Mouse (Mus musculus): Measurements from ENCODE around the gene Hmga1. TPM values are rescaled to one million over a fixed set of nuclear protein-coding genes. Genes with fewer than 3 reads are reported as not detected.
A peak's percentile ranks its signal among the peaks of the same experiment; 100 is the strongest.

Gene Hmga1
- polyA plus RNA-seq, 1 experiment from 2014 or later = 194 TPM

DNA sequence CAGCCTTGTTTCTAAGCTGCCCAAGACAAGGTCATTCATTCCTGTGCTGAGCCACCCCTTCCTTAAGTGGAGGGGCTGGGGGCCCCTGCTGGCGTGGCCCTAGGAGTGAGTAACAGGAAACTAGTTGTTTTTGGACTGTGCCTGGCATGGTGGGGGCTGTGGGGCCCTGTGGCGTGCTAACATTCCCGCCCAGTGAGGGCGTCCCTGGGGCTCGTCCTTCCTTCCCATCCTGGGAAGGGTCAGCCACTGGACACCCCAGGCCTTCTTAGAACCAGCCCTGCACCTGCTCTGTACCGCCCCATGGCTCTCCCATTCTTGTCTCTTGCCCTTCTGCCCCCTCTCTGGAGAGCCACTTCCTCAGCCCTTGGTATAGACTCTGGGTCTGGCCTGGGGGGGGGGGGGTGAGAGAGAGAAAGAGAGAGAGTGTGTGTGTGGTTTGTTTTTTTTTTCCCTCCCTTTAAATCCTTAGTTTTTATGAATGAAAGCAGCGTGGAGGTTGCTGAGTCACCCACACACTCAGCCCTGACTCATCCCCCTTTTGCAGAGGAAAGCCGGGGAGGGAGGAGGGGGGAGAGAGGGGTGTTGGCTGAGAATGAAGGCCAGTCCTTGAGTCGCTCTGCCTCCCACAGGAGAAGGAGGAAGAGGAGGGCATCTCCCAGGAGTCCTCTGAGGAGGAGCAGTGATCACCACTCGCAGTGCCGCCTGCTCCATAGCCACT lies 5.7 kb downstream of the Hmga1 start:
- no peak overlapping the region for H3K4me3 ChIP-seq
- H3K9me3 ChIP-seq (replicated peaks) = no peaks in the 10 kb centered on the region
- peaks cover 14% of the 10 kb centered on the region for H3K36me3 ChIP-seq
- WGBS = 45% methylated on average over 11 of the region's 11 CpGs
- no peak for ATAC-seq (ENCODE audit: insufficient number of reproducible peaks, low FRiP score)
- H3K27ac ChIP-seq (ENCODE audit: poor library complexity, severe bottlenecking) = no peak overlapping the region
- no peak overlapping the region for H3K9ac ChIP-seq
- peaks cover 55% of the 10 kb centered on the region for H3K4me1 ChIP-seq (replicated peaks)
- no peaks in the 10 kb centered on the region for H3K27me3 ChIP-seq (replicated peaks)
- no peak overlapping the region for H3K4me2 ChIP-seq

DNA sequence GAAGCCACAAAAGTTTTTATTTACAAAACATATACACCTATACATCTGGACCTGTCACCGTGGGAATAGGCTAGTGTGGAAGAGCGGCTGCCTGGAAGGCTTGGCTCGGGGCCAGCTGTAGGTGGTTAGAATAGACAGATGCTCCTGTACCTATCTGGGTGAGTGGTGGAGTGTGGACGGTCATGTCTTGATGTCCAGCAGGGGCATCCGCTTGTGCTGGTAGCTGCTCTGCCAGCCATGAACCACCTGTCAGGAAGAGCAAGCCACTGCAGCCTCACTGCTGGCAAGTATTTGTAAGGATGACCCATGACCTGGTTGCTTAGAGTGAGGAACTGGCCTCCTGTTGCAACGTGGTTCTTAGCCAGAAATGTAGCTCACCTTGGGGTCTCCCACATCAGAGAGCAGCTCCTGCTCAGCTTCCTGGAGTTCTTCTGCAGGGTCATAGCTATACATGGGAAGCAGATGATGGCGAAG lies 7.5 kb downstream of the Hmga1 start:
- H3K9ac ChIP-seq = no peak overlapping the region
- H3K4me2 ChIP-seq = no peak overlapping the region
- ATAC-seq (ENCODE audit: insufficient number of reproducible peaks, low FRiP score) = no peak
- 56% methylated on average over 7 of the region's 7 CpGs for WGBS
- H3K4me1 ChIP-seq (replicated peaks) = peaks cover 53% of the 10 kb centered on the region
- H3K36me3 ChIP-seq = peaks cover 14% of the 10 kb centered on the region
- no peaks in the 10 kb centered on the region for H3K27me3 ChIP-seq (replicated peaks)
- no peaks in the 10 kb centered on the region for H3K9me3 ChIP-seq (replicated peaks)
- H3K4me3 ChIP-seq = no peak overlapping the region
- H3K27ac ChIP-seq (ENCODE audit: poor library complexity, severe bottlenecking) = no peak overlapping the region

DNA sequence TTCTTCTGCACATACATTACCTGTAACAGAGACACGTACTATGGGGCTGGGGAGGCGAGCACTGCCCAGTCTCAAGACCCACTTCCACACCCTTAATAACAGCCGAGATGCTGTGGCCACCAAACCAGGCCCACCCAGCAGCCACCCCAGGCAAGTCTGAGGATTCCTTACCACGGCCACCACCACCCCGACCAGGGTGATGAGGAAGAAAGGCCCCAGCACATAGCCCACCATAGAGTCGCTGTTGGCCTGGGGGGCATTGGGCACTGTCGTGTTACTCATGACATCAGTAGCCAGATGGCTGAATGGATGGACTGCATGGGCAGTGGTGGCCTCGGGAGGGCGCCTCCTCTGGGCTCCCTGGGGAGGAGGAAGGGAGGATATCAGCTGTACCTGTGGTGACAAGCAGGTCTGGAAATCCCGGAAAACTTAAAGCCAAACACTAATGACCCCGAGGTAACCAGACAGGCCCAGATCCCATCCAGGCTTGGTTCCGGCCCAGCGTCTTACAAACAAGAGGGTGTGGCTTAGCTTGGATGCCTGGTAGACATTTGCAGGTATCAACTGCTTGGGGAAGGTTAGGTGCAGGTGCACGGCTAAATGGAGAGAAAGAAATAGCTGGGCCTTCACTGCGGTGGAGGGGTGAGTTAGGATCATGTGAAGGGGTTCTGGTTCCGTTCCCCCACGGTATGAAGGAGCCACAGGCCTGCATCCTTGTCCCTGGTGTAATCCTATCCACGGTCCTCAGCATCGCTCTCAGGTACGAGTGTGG lies 8.3 kb downstream of the Hmga1 start:
- Histone ChIP-seq H3K27ac (ENCODE audit: poor library complexity, severe bottlenecking) (no peak overlapping the region), H3K9ac (peak overlapping the region; percentile 78)
- 11% methylated on average over 20 of the region's 20 CpGs for WGBS

DNA sequence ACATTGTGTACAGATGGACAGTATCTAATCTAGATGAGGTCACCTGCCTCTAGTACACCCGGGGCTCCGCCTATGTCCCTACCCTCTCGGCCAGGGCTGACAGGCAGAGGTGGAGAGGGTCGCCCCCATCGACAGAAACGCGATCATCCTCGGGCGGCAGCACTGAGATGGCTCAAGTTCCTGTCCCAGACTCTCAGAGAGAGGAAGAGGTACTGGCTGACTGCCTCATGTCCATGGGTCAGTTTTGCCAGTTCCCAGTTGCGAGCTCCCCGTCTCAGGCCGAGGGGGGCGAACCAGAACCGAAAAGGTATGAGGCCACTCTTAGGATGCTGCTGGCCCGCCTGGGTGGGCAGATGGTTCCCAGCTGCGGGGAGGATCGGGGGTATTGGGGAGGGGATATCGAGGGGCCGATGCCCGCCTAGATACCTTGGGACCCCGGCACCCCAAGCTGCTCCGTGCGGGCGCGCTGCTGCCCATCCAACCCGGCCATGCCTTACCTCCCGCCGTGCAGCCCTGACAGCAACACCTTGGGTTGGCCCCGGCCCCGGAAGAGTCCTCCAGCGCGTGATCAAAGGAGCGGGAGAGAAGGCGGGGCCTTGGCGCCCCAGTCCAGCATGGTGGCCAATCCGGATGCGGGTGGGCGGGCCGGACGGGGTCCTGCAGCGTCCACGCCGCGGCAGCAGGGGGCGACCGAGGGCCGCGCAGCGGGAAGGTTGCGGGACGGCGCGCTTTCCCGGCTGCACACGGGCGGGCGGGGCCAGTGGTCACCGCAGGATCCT lies 9.1 kb downstream of the Hmga1 start, which contains the start of gene AI413582:
Gene AI413582, minus strand, starts transcription at position 594 of the 779 bp plus-strand sequence.
- WGBS = under 1% methylated on average over 58 of the region's 58 CpGs
- Histone ChIP-seq H3K36me3 (peaks cover 12% of the 10 kb centered on the region), H3K9ac (peak within 1 kb of the TSS; percentile 78), H3K4me3 (peak within 1 kb of the TSS; percentile 75), H3K9me3 (replicated peaks) (no peaks in the 10 kb centered on the region), H3K27ac (ENCODE audit: poor library complexity, severe bottlenecking) (peak within 1 kb of the TSS; percentile 32; the same call in 1 of the 2 replicates), H3K27me3 (replicated peaks) (no peaks in the 10 kb centered on the region), H3K4me2 (peak within 1 kb of the TSS; percentile 99), H3K4me1 (replicated peaks) (peaks cover 45% of the 10 kb centered on the region)
- ATAC-seq (ENCODE audit: insufficient number of reproducible peaks, low FRiP score) = peak; percentile 95

More for the DNA sequence above, 8.3 kb downstream of the Hmga1 start:
- Histone ChIP-seq H3K27me3 (replicated peaks) (no peaks in the 10 kb centered on the region), H3K4me3 (peak overlapping the region; percentile 75), H3K9me3 (replicated peaks) (no peaks in the 10 kb centered on the region), H3K4me1 (replicated peaks) (peaks cover 46% of the 10 kb centered on the region), H3K36me3 (peaks cover 14% of the 10 kb centered on the region), H3K4me2 (peak overlapping the region; percentile 99)
- ATAC-seq (ENCODE audit: insufficient number of reproducible peaks, low FRiP score) = no peak

DNA sequence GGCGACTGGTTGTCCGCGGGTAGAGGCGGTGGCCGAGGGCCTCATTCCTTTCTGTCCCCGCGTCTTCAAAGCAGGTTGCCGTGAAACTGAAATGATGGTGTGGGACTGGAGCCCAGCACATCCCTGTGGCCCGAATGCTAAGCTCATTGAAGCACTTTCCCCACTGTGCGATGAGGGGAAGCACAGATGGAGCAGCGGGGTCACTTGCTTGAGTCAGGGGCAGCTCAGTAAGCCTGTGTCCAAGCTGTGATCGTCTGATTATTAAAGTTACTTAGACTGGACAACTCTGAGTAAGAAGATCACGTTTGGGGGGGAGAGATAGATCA lies 9.6 kb downstream of the Hmga1 start:
- no peaks in the 10 kb centered on the region for H3K9me3 ChIP-seq (replicated peaks)
- peak overlapping the region; percentile 99 for H3K4me2 ChIP-seq
- no peak overlapping the region for H3K27ac ChIP-seq (ENCODE audit: poor library complexity, severe bottlenecking)
- H3K9ac ChIP-seq = peak overlapping the region; percentile 78
- peaks cover 9% of the 10 kb centered on the region for H3K36me3 ChIP-seq
- H3K4me1 ChIP-seq (replicated peaks) = peaks cover 44% of the 10 kb centered on the region
- H3K27me3 ChIP-seq (replicated peaks) = no peaks in the 10 kb centered on the region
- no peak; the same call in 1 of the 2 replicates for ATAC-seq (ENCODE audit: insufficient number of reproducible peaks, low FRiP score)
- WGBS = 1% methylated on average over 13 of the region's 13 CpGs
- H3K4me3 ChIP-seq = peak overlapping the region; percentile 75

DNA sequence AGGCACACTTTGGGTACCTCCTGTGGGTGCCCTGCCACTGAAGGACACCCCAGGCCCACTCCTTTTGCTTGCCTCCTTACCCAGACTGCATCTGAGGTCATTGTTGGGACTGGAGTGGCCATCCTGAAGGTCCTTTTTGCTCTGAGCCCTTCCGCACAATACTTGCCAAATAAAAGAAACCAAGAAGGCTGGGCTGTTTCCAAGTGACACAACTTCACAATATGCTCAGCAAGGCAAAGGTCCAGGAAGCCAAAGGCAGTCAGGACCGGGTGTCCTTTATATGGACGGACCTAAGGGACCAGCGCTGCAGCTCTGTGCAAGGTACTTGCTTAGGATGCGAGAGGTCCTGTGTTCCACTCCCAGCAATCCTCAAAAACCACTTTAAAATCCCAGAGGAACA lies 11.9 kb downstream of the Hmga1 start:
- Histone ChIP-seq H3K9ac (no peak overlapping the region), H3K9me3 (replicated peaks) (no peaks in the 10 kb centered on the region), H3K27ac (ENCODE audit: poor library complexity, severe bottlenecking) (no peak overlapping the region), H3K4me2 (no peak overlapping the region), H3K4me3 (no peak overlapping the region), H3K27me3 (replicated peaks) (no peaks in the 10 kb centered on the region), H3K4me1 (replicated peaks) (peaks cover 33% of the 10 kb centered on the region), H3K36me3 (peaks cover 11% of the 10 kb centered on the region)
- ATAC-seq (ENCODE audit: insufficient number of reproducible peaks, low FRiP score) = no peak
- WGBS = 87% methylated on average over 5 of the region's 5 CpGs

DNA sequence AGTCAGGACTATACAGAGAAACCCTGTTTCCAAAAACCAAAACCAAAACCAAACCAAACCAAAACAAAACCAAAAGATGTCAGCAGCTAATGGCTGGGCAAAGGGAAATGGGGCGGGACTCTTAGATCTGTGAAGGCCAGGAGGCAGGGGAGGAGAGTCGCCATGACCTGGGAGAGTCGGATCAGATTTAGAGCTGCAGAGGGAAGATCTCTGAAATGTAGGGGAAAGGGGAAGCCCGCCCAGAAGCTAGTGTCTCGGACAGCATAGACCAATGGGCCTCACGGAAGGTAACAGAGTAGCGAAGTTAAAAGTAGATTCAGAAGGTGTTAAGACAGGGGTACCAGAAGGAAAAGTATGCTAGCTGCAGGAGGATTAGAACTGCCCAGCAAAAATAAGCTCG lies 15.0 kb downstream of the Hmga1 start:
- peaks cover 28% of the 10 kb centered on the region for H3K4me1 ChIP-seq (replicated peaks)
- no peak overlapping the region for H3K4me2 ChIP-seq
- no peak overlapping the region for H3K4me3 ChIP-seq
- H3K36me3 ChIP-seq = peaks cover 33% of the 10 kb centered on the region
- H3K9me3 ChIP-seq (replicated peaks) = no peaks in the 10 kb centered on the region
- no peak for ATAC-seq (ENCODE audit: insufficient number of reproducible peaks, low FRiP score)
- no peak overlapping the region for H3K9ac ChIP-seq
- no peaks in the 10 kb centered on the region for H3K27me3 ChIP-seq (replicated peaks)
- 0 out of 2 replicates have a peak overlapping the region, but pooled peaks have one; percentile 19 for H3K27ac ChIP-seq (ENCODE audit: poor library complexity, severe bottlenecking)
- WGBS = 70% methylated on average over 8 of the region's 8 CpGs

DNA sequence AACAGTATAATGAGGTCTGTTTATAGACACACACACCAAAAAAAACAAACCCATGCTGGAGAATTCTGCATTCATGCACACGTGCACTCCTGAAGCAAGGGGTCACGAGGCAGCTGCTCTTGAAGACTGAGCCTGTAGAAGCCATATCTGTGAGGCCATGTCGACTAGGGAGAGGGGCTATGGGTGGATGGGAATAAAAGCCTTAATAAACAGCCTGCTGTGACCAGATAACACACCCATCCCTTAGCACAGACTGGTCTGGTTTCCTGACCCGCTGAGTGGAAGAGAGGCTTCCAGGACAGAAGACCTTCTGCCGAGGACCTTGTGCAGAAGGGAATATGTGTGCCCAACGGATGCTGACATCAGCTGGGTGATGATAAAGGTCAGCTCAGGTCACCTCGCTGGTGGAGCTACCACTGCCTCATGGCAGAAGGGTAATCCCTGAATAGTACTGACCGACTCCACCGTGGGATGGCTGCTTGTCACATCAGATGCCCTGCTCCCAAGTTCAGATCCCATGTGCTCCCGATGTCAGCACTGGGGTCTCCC lies 17.5 kb downstream of the Hmga1 start:
- H3K27me3 ChIP-seq (replicated peaks) = no peaks in the 10 kb centered on the region
- H3K9ac ChIP-seq = no peak overlapping the region
- peaks cover 52% of the 10 kb centered on the region for H3K36me3 ChIP-seq
- H3K27ac ChIP-seq (ENCODE audit: poor library complexity, severe bottlenecking) = no peak overlapping the region
- H3K9me3 ChIP-seq (replicated peaks) = no peaks in the 10 kb centered on the region
- H3K4me1 ChIP-seq (replicated peaks) = peaks cover 18% of the 10 kb centered on the region
- WGBS = 74% methylated on average over 10 of the region's 10 CpGs
- no peak overlapping the region for H3K4me3 ChIP-seq
- ATAC-seq (ENCODE audit: insufficient number of reproducible peaks, low FRiP score) = no peak
- H3K4me2 ChIP-seq = no peak overlapping the region

DNA sequence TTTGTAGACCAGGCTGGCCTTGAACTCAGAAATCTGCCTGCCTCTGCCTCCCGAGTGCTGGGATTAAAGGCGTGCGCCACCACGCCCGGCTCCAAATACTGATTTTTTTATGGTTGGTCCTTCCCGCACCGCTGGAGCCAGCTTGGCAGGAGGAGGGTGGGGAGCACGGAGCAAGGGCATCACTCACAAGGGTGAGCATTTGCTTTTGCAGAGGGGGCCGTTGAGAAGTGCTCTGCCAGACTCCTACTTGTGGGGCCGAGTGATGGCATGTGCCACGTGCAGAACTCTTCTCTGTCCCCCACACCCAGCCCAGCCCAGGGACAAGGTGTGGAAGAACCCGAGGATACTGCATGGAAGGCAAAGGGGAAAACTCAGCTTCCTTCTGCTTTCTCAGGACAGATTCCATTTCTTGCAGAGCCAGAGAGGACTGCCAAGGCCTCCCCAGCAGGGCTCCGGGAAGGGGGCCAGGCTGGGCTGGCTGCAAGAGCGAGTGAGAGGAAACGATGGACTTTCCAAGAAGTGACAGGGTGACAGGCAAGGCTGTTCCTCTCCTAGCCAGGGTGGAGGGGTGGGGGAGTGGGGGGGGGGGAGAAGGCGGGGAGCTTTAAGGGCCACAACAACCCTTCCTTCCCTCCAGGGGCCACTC lies 18.3 kb downstream of the Hmga1 start:
- peaks cover 21% of the 10 kb centered on the region for H3K4me1 ChIP-seq (replicated peaks)
- no peak overlapping the region for H3K27ac ChIP-seq (ENCODE audit: poor library complexity, severe bottlenecking)
- H3K4me3 ChIP-seq = no peak overlapping the region
- no peaks in the 10 kb centered on the region for H3K9me3 ChIP-seq (replicated peaks)
- no peak for ATAC-seq (ENCODE audit: insufficient number of reproducible peaks, low FRiP score)
- H3K9ac ChIP-seq = no peak overlapping the region
- H3K36me3 ChIP-seq = peaks cover 60% of the 10 kb centered on the region
- H3K27me3 ChIP-seq (replicated peaks) = no peaks in the 10 kb centered on the region
- 85% methylated on average over 16 of the region's 16 CpGs for WGBS
- no peak overlapping the region for H3K4me2 ChIP-seq

DNA sequence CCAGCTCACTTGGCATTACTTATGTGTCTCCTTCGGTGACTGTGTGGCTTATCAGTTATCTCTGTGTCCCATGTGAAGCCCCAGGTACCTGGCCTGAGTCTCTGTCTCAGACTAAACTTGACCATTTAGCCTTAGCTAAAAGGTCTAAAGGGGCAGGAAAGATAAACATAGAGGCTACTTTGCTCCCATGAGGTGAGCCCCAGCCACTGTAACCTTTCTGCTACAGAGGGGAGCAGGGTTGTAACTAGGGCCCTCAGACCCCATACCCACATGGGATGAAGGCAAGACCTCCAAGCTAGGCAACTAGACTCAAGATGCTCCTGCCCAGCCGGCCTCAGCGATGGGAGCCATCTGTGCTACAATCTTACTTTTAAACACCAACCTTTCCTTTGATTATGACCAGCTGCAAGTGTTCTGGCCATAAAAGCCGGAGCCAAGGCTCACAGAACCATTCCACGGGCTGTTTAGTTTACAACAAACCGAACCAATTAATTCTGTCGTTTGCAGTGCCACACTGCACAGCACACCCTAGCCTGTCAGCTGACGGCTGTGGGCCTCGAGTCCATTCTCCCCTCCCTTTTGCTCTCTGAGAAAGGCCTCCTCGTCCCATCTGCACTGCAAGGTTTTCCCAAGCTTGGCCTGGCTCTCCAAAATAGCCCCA lies 18.9 kb downstream of the Hmga1 start:
- peaks cover 25% of the 10 kb centered on the region for H3K4me1 ChIP-seq (replicated peaks)
- no peaks in the 10 kb centered on the region for H3K27me3 ChIP-seq (replicated peaks)
- peaks cover 66% of the 10 kb centered on the region for H3K36me3 ChIP-seq
- H3K4me3 ChIP-seq = no peak overlapping the region
- no peak overlapping the region for H3K27ac ChIP-seq (ENCODE audit: poor library complexity, severe bottlenecking)
- WGBS = 84% methylated on average over 10 of the region's 10 CpGs
- no peak overlapping the region for H3K4me2 ChIP-seq
- no peaks in the 10 kb centered on the region for H3K9me3 ChIP-seq (replicated peaks)
- H3K9ac ChIP-seq = no peak overlapping the region
- no peak for ATAC-seq (ENCODE audit: insufficient number of reproducible peaks, low FRiP score)

All from heart, embryonic 12.5 days (tissue).